Mouse (Mus musculus): Measurements from ENCODE around the gene Morn3. TPM values are rescaled to one million over a fixed set of nuclear protein-coding genes. Genes with fewer than 3 reads are reported as not detected.
A peak's percentile ranks its signal among the peaks of the same experiment; 100 is the strongest.

The Morn3 gene
- polyA plus RNA-seq, 1 experiment from 2014 or later = 0.35 TPM

DNA sequence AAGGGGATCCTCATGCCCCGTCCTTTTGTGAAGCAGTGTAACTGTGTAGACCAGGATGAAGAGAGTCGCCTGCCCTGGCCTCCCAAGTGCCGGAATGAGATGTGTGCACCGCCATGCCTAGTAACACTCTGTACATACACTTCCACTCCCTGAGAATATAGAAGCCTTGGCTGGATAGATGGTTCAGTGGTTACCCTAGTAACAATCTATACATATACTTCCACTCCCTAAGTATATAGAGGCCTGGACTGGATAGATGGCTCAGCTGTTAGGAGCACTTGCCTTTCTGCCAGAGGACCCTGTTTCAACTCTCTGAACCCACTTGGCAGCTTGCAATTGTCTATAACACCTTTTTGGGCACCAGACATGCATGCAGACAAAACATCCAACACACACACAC, 11.7 kb downstream of the Morn3 start:
- no peak overlapping the region for H3K4me2 ChIP-seq (replicated peaks)
- WGBS = 88% methylated on average over 4 of the region's 4 CpGs
- H3K9ac ChIP-seq = no peak overlapping the region
- no peak for ATAC-seq (ENCODE audit: low FRiP score)
- no peak overlapping the region for H3K4me3 ChIP-seq
- H3K27me3 ChIP-seq = no peaks in the 10 kb centered on the region
- no peak overlapping the region for H3K27ac ChIP-seq
- H3K9me3 ChIP-seq (replicated peaks) = no peaks in the 10 kb centered on the region
- H3K4me1 ChIP-seq = peaks cover 7% of the 10 kb centered on the region
- H3K36me3 ChIP-seq = peaks cover 10% of the 10 kb centered on the region; the same call in 1 of the 2 replicates

DNA sequence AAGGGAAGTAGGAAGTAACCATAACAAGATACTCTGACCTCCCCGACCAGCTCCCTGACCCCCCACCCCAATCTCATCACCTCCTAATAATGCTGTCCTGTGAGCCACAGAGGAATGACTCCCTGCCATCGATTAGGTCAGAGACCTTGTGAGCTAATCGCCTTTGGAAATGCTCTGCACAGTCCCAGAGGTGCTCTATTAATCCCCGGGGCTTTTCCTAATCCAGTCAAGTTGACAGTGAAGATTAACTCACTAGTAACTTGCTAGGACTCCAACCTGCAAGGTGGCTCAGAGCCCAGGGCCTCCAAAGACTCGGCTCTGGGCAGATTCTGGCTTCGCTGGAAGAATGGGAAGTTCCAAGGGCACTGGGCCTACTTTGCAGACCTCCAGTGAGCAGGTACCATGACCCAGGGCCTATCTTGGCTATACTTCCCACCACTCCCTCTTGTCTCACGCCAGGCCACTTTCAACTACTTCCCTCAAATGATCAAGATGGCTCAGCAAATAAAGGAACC, 13.1 kb downstream of the Morn3 start:
- WGBS = 82% methylated on average over 7 of the region's 7 CpGs
- peaks cover 12% of the 10 kb centered on the region; the same call in 1 of the 2 replicates for H3K36me3 ChIP-seq
- H3K4me1 ChIP-seq = no peaks in the 10 kb centered on the region
- H3K4me2 ChIP-seq (replicated peaks) = no peak overlapping the region
- no peak for ATAC-seq (ENCODE audit: low FRiP score)
- H3K4me3 ChIP-seq = no peak overlapping the region
- no peaks in the 10 kb centered on the region for H3K9me3 ChIP-seq (replicated peaks)
- H3K9ac ChIP-seq = no peak overlapping the region
- H3K27ac ChIP-seq = no peak overlapping the region
- no peaks in the 10 kb centered on the region for H3K27me3 ChIP-seq

DNA sequence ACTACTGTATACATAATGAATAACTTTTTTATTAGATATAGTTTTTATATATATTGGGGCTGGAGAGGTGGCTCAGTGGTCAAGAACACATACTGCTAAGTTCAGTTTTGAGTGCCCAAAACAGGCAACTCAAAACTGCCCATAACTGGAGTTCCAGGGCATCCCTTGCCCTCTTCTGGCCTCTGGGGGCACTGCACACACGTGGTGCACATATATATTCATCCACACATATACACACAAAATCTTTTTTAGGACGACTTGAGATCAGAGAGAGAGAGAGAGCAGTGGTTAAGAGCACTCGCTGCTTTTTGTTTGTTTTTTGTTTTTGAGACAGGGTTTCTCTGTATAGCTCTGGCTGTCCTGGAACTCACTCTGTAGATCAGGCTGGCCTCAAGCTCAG, 15.5 kb downstream of the Morn3 start:
- no peaks in the 10 kb centered on the region for H3K27me3 ChIP-seq
- no peak overlapping the region for H3K9ac ChIP-seq
- 96% methylated on average over 3 of the region's 3 CpGs for WGBS
- H3K4me3 ChIP-seq = no peak overlapping the region
- peaks cover 12% of the 10 kb centered on the region; the same call in 1 of the 2 replicates for H3K36me3 ChIP-seq
- H3K4me1 ChIP-seq = 0 out of 2 replicates have a peak, but pooled peaks cover 5% of the 10 kb centered on the region
- H3K4me2 ChIP-seq (replicated peaks) = no peak overlapping the region
- no peaks in the 10 kb centered on the region for H3K9me3 ChIP-seq (replicated peaks)
- H3K27ac ChIP-seq = no peak overlapping the region
- ATAC-seq (ENCODE audit: low FRiP score) = no peak

DNA sequence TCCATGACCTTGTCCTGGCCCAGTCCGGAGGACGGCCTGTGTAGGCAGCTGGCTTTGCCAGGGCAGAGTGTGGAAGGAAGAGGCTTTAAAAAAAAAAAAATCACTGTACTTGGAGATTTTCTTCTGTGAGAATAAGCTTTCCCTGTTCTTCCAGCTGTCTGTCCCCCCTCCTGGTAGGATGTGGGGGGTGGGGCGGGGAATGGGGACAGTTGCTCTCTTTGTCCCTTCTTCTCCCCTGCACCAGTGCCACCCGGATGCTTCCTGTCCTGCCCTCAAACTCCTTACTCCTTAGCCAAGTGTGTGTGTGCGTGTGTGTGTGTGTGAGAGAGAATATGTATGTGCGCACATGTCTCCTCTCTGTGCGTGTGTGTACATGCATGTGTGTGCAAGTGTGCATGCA, 17.1 kb downstream of the Morn3 start:
- no peak overlapping the region for H3K27ac ChIP-seq
- no peaks in the 10 kb centered on the region for H3K9me3 ChIP-seq (replicated peaks)
- H3K4me2 ChIP-seq (replicated peaks) = no peak overlapping the region
- 94% methylated on average over 7 of the region's 7 CpGs for WGBS
- H3K36me3 ChIP-seq = peaks cover 12% of the 10 kb centered on the region; the same call in 1 of the 2 replicates
- no peaks in the 10 kb centered on the region for H3K27me3 ChIP-seq
- ATAC-seq (ENCODE audit: low FRiP score) = no peak
- no peak overlapping the region for H3K9ac ChIP-seq
- peaks cover 7% of the 10 kb centered on the region; the same call in 1 of the 2 replicates for H3K4me1 ChIP-seq
- no peak overlapping the region for H3K4me3 ChIP-seq

DNA sequence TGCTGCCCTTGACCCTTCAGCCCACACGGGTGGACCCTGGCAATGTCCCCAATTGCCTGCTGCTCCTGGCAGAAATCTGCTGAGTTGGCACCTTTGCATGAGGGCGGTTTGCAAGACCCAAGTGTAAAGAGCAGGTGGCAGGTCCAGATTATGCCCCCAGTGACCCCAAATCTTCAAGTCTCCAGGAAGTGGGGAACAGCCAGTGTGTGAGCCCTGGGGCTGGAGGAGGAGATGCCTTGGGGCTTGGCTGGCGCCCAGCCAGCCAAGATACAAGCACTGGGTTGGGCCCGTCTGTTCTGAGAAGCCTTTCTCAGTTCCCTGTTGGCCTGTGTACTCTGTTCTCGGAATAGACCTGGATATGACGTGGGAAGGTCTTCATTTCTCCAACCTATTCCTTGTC, 19.4 kb downstream of the Morn3 start:
- Histone ChIP-seq H3K36me3 (peaks cover 12% of the 10 kb centered on the region; the same call in 1 of the 2 replicates), H3K9ac (no peak overlapping the region), H3K4me1 (peaks cover 7% of the 10 kb centered on the region; the same call in 1 of the 2 replicates), H3K4me2 (replicated peaks) (no peak overlapping the region), H3K9me3 (replicated peaks) (no peaks in the 10 kb centered on the region), H3K27ac (no peak overlapping the region), H3K27me3 (no peaks in the 10 kb centered on the region), H3K4me3 (no peak overlapping the region)
- 76% methylated on average over 6 of the region's 6 CpGs for WGBS
- ATAC-seq (ENCODE audit: low FRiP score) = no peak

DNA sequence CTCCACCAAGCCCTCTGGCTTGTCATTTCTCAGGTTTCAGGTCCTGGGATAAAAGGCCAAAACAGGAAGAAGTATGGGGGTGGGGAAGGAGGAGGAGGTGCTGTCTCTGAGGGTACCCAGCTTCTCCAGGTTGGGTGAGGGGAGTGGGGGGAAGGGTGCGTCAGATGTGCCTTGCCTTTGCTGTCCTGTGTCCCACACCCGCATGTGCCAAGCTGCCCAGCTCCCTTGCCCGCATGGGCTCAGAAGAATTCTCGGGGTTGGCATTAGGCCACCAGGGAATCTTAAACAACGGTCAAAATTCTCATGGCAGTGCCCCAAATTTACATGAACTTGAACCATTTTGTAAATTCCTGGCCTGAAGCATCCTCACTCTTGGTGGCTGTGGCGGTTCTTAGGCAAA, 20.4 kb downstream of the Morn3 start:
- Histone ChIP-seq H3K4me2 (replicated peaks) (no peak overlapping the region), H3K4me1 (peaks cover 7% of the 10 kb centered on the region; the same call in 1 of the 2 replicates), H3K27me3 (no peaks in the 10 kb centered on the region), H3K36me3 (peaks cover 6% of the 10 kb centered on the region; the same call in 1 of the 2 replicates), H3K27ac (no peak overlapping the region), H3K9me3 (replicated peaks) (no peaks in the 10 kb centered on the region), H3K4me3 (no peak overlapping the region), H3K9ac (no peak overlapping the region)
- WGBS = 66% methylated on average over 6 of the region's 6 CpGs
- ATAC-seq (ENCODE audit: low FRiP score) = no peak

DNA sequence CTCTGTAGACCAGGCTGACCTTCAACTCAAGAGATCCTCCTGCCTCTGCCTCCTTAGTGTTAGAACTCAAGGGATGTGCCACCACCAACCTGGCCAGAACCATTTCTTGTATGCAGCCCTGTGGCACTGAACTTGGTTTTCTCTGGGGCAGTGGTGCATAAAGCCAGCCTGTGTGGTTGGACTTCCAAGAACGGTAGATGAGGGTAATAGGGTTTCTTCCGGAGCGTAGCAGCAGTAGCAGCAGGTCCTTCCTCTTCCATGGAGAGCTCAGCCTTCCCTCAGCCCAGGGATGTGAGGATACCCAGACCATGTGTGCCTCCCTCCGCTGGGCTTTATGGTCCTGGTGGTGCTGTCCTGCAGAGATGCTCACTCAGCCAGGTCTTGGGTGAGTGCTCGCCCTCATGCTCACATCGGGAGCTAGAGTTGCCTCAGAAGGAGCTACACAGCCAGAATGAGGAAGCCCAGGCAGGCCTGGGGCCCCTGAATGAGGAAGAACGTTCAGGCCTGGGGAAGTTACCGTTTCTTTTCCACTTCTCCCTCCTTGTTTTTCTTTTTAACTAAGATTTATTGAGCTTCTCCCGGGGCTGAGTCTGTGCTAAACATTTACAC, 21.7 kb downstream of the Morn3 start:
- H3K27ac ChIP-seq = no peak overlapping the region
- no peak overlapping the region for H3K4me3 ChIP-seq
- peaks cover 7% of the 10 kb centered on the region; the same call in 1 of the 2 replicates for H3K4me1 ChIP-seq
- H3K9ac ChIP-seq = no peak overlapping the region
- 86% methylated on average over 9 of the region's 9 CpGs for WGBS
- ATAC-seq (ENCODE audit: low FRiP score) = no peak
- no peak overlapping the region for H3K4me2 ChIP-seq (replicated peaks)
- no peaks in the 10 kb centered on the region for H3K27me3 ChIP-seq
- H3K9me3 ChIP-seq (replicated peaks) = no peaks in the 10 kb centered on the region
- H3K36me3 ChIP-seq = 0 out of 2 replicates have a peak, but pooled peaks cover 2% of the 10 kb centered on the region

DNA sequence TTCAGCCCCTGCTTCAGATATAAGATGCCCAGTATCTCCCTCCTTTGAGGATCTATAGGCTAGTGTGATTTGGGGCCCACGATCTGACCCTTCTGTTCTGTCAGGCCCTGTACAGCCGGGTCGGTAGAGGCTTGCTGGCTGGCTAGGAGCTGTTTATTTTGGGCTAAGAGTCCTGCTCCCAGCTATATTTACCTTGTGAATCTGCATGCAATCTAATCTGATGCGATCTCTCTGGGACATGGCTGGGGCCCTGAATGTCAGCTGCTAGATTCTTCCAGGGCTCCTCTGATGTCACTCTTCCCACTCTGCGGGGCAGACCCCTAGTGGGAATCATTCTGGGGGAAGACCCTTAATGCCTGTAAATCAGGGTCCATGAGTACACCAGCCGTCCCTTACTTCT, 22.5 kb downstream of the Morn3 start:
- Histone ChIP-seq H3K27ac (no peak overlapping the region), H3K4me3 (no peak overlapping the region), H3K9ac (no peak overlapping the region), H3K4me2 (replicated peaks) (no peak overlapping the region), H3K36me3 (no peaks in the 10 kb centered on the region), H3K9me3 (replicated peaks) (no peaks in the 10 kb centered on the region), H3K4me1 (peaks cover 15% of the 10 kb centered on the region), H3K27me3 (no peaks in the 10 kb centered on the region)
- 90% methylated on average over 6 of the region's 6 CpGs for WGBS
- no peak for ATAC-seq (ENCODE audit: low FRiP score)

DNA sequence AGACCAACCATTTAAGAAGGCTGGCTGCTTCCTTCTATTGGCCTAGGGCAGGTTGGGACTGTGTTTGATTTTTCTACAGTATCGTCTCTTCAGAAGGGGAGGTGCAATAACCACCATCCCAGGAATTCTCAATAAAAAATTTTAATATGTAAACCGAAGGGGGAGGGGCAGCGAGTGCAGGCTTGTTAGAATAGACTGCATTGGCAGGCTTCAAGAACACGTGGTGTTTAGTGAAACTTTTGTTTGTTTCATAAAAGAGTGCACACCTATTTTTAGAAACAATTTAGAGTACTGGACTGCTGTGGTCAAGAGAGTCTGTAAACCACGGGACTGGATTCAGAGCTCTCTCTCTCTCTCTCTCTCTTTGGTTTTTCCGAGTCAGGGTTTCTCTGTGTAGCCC, 23.8 kb downstream of the Morn3 start:
- no peak for ATAC-seq (ENCODE audit: low FRiP score)
- Histone ChIP-seq H3K27me3 (no peaks in the 10 kb centered on the region), H3K27ac (no peak overlapping the region), H3K4me3 (no peak overlapping the region), H3K4me2 (replicated peaks) (no peak overlapping the region), H3K4me1 (peaks cover 27% of the 10 kb centered on the region), H3K9me3 (replicated peaks) (no peaks in the 10 kb centered on the region), H3K36me3 (no peaks in the 10 kb centered on the region), H3K9ac (no peak overlapping the region)
- WGBS = 87% methylated on average over 6 of the region's 6 CpGs

DNA sequence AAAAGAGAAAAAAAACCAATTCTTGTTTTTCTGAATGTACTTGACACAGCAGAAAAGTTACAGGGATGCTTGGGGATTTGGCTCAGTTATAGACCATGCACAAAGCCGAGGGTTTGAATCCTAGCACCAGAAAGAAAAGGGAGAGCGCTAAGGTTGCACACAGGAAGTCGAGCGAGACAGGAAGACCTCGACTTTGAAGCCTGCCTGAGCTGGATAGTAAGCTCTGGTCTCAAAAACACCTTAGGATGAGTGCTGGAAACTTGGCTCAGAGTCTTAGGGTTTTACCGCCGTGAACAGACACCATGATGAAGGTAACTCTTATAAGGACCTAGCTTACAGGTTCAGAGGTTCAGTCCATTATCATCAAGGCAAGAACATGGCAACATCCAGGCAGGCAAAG, 25.4 kb downstream of the Morn3 start:
- Histone ChIP-seq H3K9me3 (replicated peaks) (no peaks in the 10 kb centered on the region), H3K4me3 (no peak overlapping the region), H3K4me2 (replicated peaks) (no peak overlapping the region), H3K4me1 (peaks cover 23% of the 10 kb centered on the region), H3K9ac (no peak overlapping the region), H3K27ac (no peak overlapping the region), H3K27me3 (no peaks in the 10 kb centered on the region), H3K36me3 (no peaks in the 10 kb centered on the region)
- WGBS = 90% methylated on average over 7 of the region's 7 CpGs
- ATAC-seq (ENCODE audit: low FRiP score) = no peak

DNA sequence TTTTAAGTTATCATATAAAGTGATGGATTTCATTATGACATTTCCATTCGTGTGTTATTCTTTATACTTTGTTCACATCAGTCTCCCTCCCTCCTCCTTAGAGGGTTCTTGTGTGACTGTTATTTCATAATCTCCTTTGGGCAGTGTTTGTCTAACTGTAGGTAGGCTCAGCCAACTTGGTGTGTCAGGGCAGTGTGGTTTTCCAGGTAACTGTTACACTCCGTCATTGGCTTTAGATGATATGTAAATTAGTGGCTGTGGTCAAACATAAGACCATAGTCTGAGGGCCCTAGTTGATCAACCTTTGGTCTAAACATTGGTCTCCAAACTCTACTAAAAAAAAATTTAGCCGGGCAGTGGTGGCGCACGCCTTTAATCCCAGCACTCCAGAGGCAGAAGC, 26.4 kb downstream of the Morn3 start:
- 93% methylated on average over 5 of the region's 5 CpGs for WGBS
- Histone ChIP-seq H3K27ac (peak overlapping the region; percentile 66; the same call in 1 of the 2 replicates), H3K9ac (no peak overlapping the region), H3K4me3 (no peak overlapping the region), H3K27me3 (no peaks in the 10 kb centered on the region), H3K4me2 (replicated peaks) (no peak overlapping the region), H3K4me1 (peaks cover 31% of the 10 kb centered on the region), H3K36me3 (no peaks in the 10 kb centered on the region), H3K9me3 (replicated peaks) (no peaks in the 10 kb centered on the region)
- ATAC-seq (ENCODE audit: low FRiP score) = no peak

DNA sequence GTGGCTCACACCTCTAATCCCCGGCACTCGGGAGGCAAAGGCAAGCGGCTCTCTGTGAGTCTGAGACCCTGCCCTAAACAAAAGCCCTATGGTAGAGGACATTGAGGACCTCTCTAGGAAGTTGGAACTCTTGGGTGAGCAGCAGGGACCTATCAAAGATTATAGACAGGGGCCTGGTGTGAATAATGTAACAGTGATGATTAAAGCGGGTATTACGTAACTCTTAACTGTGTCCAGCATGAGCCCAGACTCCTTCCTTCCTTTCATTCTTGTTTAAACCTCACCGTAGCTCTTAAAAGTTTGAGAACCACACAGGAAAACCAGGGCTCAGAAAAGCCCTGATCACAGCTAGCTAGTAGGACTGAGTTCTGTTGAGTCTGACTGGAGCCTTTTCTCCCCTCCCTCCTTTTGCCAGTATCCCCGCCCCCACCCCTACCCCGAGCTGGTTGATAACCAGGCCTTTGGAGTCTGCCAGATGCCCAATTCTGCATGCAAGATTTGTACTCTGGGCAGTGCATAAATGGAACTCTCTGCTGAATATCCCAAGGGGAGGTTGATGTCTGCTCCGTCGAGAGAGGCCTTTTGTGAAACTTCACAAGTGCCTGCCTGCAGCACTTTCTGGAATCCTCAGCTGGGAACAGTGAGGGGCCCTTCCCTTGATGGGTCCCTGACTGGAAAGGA, 27.3 kb downstream of the Morn3 start:
- Histone ChIP-seq H3K9ac (no peak overlapping the region), H3K4me2 (replicated peaks) (0 out of 2 replicates have a peak overlapping the region, but pooled peaks have one; percentile 0)

More for the DNA sequence above, 27.3 kb downstream of the Morn3 start:
- H3K27ac ChIP-seq = peak overlapping the region; percentile 66
- peak; percentile 43; the same call in 1 of the 2 replicates for ATAC-seq (ENCODE audit: low FRiP score)
- no peaks in the 10 kb centered on the region for H3K36me3 ChIP-seq
- no peaks in the 10 kb centered on the region for H3K9me3 ChIP-seq (replicated peaks)
- H3K4me1 ChIP-seq = peaks cover 33% of the 10 kb centered on the region
- 54% methylated on average over 10 of the region's 10 CpGs for WGBS
- no peak overlapping the region for H3K4me3 ChIP-seq
- no peaks in the 10 kb centered on the region for H3K27me3 ChIP-seq
